Mouse (Mus musculus) CD8-positive naive resting alpha-beta T cell, adult 2 months (primary cell): ENCODE results near the gene Hdgfl2.
A peak's percentile ranks its signal among the peaks of the same experiment; 100 is the strongest.
"Not testable (repeated sequence)": the region's sequence is repeated elsewhere in the genome, so short reads cannot be mapped to it uniquely, and the experiment has no call there.

Experiments used
- DNase-seq, 2 experiments: peaks; one replicate each; pipeline ENCODE4 v3.0.0; 2022; ENCODE audit warnings: low read depth in 2 of 2, low spot score in 2 of 2

Gene Hdgfl2

GRCm38 (mm10) chr17:56057381-56058120 is 21.9 kb upstream of the Hdgfl2 start:
- DNase-seq: no peak

DNA sequence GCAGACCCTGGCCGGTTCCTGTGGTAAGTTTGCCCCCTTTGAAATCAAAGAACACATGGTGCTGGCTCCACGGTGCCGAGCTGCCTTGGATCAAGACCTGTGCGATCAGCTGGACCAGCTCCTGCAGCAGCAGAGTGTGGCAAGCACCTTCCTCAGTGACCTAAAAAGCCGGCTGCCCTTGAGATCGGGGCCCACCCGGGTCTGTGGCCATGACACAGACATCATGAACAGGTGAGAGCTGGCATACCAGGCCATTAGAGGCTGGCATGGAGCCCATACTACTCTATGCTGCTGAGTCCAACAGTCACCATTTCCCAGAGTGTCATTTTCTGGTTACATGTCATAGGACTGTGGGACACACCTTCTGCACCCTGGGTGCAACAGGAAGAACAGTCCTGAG is 17.4 kb upstream of the Hdgfl2 start:
- no peak for DNase-seq

DNA sequence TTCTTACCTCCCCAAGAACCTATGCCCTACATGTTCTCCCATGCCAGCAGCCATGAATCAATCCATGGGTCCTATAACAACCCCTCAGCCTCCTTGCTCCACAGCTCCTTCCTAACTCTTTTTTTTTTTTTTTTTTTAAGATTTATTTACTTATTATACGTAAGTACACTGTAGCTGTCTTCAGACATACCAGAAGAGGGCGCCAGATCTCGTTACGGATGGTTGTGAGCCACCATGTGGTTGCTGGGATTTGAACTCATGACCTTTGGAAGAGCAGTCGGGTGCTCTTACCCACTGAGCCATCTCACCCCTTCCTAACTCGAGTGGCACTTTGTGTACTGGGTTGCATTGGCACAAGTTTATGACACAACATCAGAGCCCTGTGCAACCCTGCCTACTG is 13.7 kb upstream of the Hdgfl2 start:
- not testable (repeated sequence) for DNase-seq

DNA sequence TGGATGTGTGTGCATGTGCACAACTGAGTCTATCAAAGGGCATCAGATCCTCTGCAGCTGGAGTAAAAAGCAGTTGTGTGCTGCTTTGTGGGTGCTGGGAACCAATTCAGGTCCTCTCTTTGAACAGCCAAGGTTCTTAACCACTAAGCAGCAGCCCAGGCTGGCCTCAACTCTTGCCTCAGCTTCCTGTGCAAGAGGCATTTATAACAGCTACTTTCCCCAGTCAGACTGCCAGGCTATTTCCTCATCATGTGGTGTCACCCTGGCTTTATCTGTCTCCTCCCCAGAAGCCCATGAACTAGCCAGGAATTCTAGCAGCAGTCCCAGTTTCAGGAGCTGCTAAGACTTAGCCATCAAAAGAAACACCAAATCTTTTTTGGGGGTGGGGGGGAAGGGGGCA is 13.0 kb upstream of the Hdgfl2 start:
- no peak for DNase-seq

GRCm38 (mm10) chr17:56069066-56069465 is 10.4 kb upstream of the Hdgfl2 start:
- DNase-seq: no peak

DNA sequence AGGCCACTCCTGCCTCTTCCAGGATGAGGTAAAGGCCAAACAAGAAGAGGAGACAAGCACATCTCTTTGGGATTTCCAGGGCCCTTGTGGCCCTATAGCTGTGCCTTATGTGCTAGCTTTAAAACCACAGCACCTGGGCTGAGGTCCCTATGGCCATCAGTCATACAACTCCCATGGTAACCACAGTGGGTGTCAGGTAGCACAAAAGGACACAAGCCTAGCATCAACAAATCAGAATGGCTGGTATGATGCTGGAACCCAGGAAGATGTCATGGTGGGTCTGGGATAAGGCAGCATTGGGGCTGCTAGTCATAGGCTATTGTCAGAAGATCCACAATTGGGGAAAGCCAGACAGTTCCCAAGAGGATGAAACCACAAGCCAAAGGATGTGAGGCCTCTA is 8.3 kb upstream of the Hdgfl2 start:
- no peak for DNase-seq

DNA sequence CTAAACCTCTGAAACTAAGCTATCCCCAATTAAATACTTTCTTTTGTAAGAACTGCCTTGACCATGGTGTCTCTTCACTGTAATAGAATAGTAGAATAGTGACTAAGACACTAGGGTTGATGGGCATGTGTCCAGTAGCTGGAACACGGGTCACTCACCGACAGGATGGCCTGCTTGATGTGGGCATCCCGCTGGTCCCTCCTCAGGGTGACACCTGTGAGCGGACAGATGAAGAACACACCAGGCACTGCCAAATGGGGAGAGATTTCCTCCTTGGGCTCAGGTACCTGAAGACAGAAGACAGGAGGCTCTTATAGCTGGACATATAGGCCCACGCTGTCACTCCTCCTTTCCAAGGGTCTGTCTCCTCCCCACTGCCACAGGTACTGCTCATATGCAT is 7.2 kb upstream of the Hdgfl2 start:
- no peak for DNase-seq

GRCm38 (mm10) chr17:56074097-56074826 is 5.2 kb upstream of the Hdgfl2 start:
- peak in 1 of 2 experiments; percentile 80 for DNase-seq

DNA sequence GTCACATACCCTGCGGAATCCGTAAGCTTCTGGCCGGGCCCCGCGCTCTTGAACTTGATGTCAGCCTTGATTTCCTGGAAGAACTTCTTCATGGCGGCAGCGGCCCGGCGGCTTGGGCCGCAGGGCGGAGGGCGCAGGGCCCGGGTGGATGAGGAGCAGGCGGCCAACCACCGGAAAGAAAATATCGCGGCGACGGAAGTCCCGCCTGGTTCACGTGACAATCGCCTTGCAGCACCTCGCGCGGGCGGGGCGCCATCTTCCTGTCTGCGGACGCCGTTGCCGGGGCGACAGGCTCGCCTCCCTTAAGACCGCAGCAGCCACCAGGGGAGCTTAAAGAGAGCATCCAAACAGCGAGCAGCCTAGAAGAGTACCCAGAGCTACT is 4.6 kb upstream of the Hdgfl2 start, which contains the start of gene Ubxn6:
TSS of gene Ubxn6 (minus strand) at position 202 of the 382 bp plus-strand sequence.
- peak; percentile 96 for DNase-seq

- no peak for DNase-seq
Measured at GRCm38 (mm10) chr17:56077523-56077922, 1.9 kb upstream of the Hdgfl2 start.

DNA sequence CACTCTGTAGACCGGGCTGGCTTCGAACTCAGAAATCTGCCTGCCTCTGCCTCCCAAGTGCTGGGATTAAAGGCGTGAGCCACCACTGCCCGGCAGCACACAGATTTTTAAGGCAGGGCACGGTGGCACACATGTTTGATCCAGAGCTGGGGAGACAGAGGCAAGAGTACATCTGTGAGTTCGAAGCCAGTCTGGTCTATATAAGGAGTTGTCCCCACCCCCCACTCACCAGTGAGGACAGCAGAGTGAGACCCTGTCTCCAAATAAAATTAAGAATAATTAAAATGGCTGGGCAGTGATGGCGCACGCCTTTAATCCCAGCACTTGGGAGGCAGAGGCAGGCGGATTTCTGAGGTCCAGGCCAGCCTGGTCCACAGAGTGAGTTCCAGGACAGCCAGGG is 1.1 kb upstream of the Hdgfl2 start:
- peak in 1 of 2 experiments; percentile 5 for DNase-seq

DNA sequence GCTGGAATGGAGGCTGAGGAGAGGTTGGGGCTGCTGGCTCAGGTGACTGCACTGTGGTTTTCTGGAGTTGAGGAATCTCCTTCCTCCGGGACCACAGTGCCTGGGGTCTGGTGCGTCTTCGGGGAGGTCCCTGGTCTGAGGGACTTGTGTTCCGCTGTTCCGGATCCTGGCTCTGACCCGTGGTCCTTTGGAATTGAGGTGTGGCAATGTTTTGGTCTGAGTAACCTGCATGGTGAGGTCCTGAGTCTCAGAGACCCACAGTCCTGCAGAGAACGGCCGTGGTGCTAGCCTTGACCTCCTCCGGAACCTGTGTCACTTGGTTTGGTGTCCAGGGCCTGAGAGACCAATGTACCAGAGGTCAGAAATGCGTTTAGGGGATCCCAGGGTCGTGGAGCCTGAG is 487 bp downstream of the Hdgfl2 start:
- no peak for DNase-seq

DNA sequence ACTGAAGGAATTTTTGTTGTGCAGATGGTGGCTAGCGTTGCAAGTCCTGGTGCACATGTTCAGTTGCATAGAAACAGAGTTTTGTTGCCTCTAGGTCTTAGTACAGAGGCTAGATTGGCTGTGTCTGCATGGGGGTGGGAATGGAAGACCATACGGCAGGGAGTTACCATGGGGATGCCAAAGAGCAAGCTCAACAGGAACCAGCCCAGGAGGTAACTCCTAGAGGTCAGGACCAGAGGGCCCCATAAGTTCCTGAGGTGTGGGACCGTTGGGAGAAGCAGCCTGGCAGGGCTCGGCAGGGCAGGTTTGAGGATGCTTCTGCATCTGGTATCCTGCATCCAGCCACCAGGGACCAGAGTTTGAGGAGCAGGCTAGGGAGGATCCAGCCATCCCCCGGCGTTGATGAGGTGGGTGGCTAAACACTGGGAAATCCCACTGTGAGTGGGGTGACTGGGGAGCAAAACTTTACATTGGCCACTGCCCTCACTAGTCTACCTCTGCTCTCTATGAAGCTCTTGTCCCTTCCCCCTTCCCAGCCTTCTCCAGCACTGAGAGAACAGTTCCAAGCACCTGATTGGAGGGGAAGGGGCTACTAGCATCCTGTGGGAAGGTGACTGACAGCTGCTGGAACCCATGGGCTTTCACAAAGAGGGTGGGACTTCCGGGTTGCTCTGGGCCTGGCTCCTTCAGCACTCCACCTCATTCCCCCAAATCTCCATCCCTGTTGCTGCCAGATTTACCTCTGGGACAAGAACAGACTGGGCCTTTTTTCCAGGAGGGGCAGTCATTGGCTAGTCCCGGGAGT is 1.5 kb downstream of the Hdgfl2 start:
- DNase-seq: no peak

- DNase-seq: no peak
Measured at GRCm38 (mm10) chr17:56092312-56092711, 12.9 kb downstream of the Hdgfl2 start.

GRCm38 (mm10) chr17:56092794-56093193 is 13.4 kb downstream of the Hdgfl2 start:
- no peak for DNase-seq

GRCm38 (mm10) chr17:56096883-56097282 is 17.4 kb downstream of the Hdgfl2 start:
- no peak for DNase-seq

DNA sequence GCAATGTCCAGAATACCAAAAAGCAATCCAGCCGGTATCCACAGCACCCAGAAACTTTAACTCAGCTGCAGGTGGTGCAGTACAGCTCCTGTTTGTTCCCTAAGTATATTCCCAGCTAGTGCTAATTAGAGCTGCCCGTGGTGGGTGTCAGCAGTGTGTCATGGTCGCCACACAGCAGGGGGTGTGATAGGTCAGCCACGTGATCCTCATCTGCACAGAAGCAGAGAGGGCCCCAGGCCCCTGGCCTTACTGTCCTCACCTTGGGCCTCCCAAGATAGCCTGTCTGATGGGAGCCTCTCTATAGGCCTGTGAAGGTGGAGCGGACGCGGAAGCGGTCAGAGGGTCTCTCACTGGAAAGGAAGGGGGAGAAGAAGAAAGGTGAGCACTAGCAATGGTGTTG is 18.7 kb downstream of the Hdgfl2 start:
- no peak for DNase-seq

DNA sequence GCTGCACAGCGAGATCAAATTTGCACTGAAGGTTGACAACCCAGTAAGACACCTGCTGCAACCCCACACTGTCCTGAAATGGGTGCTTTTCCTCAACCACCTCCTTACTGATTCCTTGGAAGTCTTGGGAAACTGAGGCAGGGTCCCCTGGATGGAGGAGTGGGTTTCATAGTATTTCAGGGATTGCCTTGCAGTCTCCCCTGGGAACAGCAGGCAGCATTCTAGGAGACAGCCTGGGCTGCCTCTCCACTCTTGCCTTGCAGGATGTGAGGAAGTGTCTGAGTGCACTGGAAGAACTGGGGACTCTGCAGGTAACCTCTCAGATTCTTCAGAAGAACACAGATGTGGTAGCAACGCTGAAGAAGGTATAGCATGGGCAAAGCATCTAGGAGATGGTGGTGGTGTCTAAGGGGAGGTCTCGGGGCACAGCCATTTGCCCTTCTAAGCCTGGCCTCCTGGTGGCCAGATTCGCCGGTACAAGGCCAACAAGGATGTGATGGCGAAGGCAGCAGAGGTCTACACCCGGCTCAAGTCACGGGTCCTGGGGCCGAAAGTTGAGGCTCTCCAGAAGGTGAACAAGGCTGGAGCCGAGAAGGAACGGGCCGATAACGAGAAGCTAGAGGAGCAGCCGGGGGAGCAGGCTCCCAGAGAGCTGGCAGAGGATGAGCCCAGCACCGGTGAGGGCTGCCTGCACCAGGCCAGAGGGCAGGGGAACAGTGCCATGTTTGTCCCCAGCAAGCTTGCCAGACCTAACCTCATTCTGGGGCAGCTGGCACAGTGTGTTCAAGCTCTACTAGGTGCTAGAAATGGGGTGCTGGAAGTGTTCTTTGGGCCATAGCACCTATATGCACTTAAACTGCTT is 19.5 kb downstream of the Hdgfl2 start:
- DNase-seq: no peak

DNA sequence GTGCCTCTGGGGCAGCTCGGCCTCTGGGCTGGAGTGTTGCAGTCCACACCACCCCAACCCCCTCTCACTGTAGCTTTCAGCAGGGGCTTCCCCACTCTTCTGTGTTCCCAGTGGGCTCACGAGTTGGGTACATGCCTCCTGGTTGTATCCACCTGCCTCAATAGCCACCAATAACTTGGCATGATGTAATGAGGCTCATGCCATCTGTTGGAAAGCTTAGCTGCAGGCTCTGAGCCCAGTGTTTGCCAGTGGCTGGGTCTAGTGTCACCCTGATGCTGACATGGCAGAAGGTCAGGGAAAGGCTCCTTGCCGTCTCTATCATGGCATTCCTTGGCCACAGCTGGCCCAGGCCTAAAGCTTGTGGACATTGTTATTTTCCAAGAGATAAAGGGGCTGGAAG is 21.4 kb downstream of the Hdgfl2 start:
- DNase-seq: no peak

- DNase-seq: no peak
Measured at GRCm38 (mm10) chr17:56102158-56102557, 22.7 kb downstream of the Hdgfl2 start.

GRCm38 (mm10) chr17:56102927-56103326 is 23.5 kb downstream of the Hdgfl2 start:
- DNase-seq: no peak
